Mouse (Mus musculus) layer of hippocampus, adult 2 months (tissue): ENCODE results near the gene Cts6. TPM values are rescaled to one million over a fixed set of nuclear protein-coding genes. Genes with fewer than 3 reads are reported as not detected.
"Not testable (repeated sequence)": the region's sequence is repeated elsewhere in the genome, so short reads cannot be mapped to it uniquely, and the experiment has no call there.

ENCODE experiments used
- DNase-seq, 2 experiments: peaks; one replicate each; pipeline ENCODE4 v3.0.0; 2022; ENCODE audit warnings: low spot score in 2 of 2
- H3K27ac ChIP-seq: fragments of 200-600 bp; 2 replicates; pipeline ENCODE4 v1.8.1; 2022
- H3K4me3 ChIP-seq: fragments of 200-600 bp; 2 replicates; pipeline ENCODE4 v1.8.1; 2022; ENCODE audit warnings: mild to moderate bottlenecking
- CTCF ChIP-seq: fragments of 200-600 bp; conservative IDR thresholded peaks from 2 replicates; pipeline ENCODE4 v1.8.1; 2022; ENCODE audit warnings: antibody characterized with exemption, mild to moderate bottlenecking, moderate library complexity
- long read RNA-seq, 2 experiments: library from polyadenylated mRNA; stranded (forward); transcript quantifications; one replicate each; pipeline ENCODE4 v2.0.0; 2021; ENCODE audit warnings: borderline mapping rate in 2 of 2
- total RNA-seq, 2 experiments: library from RNA; stranded (reverse); gene quantifications; 2 replicates each; pipeline ENCODE4 v1.2.3; 2021

Cts6 gene
- total RNA-seq: not detected
- long read RNA-seq, experiment 1: 0 reads
- long read RNA-seq, experiment 2: 0 reads

DNA sequence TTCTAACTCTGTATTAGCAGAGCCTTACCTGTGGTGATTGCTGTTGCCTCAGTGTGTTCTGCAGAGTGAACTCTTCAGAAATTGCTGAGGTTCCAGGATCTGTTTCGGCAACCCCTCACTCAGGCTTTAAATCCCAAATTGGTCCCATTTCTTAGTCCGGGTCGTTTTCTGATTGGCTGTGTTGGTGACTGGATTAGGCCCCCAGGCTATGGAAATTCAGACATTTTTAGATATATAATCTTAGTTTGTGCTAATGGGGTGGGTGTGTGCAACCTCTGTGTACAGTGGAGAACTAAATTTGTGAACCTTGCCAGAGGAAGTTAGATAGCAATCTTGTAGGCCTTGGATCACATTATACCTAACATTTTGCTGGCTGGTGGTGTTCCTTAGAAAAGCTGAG, at the start of gene Cts6:
Gene Cts6, minus strand, starts transcription at position 101 of the 400 bp plus-strand sequence.
- no peak within 1 kb of the TSS for H3K27ac ChIP-seq
- DNase-seq: no peak
- TF ChIP-seq CTCF: no peak
- no peak within 1 kb of the TSS for H3K4me3 ChIP-seq

DNA sequence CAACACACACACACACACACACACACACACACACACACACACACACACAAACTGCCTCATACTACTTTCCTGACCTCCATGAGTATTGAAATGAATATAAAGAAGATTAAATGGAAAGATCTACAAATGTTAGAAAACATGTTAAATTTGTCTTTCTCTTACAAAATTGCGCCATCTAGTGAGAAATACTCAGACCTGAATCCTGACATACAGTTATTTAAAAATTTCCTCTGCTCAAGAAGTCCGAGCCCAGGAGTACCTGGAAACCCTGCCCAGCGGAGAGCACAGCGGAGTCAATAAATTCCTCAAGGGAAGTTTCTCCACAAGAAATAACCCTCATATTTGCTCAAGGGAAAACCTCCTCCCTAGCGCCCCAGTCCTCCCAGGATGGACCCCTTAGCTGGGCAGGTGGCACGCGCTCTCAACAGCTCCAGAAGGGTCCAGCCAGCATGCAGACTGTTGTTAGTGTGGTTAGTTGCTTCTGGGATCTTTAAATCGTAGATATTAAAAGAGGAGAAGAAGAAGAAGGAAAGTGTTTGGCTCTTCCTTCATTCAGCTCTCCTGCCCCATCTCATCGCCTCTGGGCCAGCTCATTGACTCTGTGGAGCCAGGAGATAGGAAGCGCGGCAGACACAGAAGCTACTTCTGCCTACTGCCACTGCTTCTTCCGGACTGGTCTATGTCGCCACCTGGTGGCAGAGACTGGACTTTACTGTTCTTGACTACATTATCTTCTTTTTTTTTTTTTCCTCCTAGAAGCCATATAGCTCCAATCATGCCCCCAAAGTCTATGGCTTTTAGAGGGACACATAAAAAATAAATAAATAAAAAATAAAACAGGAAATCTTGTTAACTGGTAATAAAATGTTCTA, 38.1 kb upstream of the Cts6 start:
- peak; percentile 1 to 29 for DNase-seq
- TF ChIP-seq CTCF: peak; percentile 70
- no peak overlapping the region for H3K27ac ChIP-seq
- no peak overlapping the region for H3K4me3 ChIP-seq

DNA sequence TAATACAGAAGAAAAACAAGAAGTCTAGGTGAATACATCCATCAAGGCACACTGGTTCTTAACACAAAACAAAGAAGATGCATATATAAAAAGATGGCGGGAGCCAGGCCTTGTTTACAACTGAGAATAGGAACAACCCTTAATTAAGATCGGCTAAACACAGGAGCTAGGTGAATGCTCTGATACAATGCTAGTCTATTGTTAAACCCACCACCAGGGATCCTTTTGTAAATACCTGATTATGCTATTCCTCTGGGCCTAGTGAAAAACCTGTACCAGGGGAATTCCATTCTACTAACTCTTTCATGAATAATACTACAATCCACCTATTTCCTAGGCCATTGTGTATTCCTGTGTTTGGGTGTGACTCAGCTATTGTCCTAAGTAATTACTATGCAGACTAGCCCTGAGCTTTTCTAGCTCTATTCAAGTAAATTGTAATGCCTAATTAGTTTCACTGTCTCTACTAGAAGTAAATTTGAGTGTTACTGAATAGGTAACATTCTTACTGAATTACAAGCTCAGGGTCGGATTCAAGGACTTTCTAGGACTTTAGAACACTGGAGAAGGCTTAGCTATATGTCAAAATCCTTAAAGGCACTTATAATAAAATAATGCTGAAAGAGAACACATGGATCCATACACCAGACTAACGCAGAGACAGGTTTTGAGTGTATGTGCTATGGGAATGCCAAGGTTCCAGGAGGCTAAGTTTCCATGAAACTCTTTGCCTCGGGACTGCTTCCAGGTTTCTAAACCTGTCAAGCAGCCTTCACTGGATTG, 17.9 kb downstream of the Cts6 start:
- H3K27ac ChIP-seq, H3K4me3 ChIP-seq, DNase-seq: not testable (repeated sequence)

DNA sequence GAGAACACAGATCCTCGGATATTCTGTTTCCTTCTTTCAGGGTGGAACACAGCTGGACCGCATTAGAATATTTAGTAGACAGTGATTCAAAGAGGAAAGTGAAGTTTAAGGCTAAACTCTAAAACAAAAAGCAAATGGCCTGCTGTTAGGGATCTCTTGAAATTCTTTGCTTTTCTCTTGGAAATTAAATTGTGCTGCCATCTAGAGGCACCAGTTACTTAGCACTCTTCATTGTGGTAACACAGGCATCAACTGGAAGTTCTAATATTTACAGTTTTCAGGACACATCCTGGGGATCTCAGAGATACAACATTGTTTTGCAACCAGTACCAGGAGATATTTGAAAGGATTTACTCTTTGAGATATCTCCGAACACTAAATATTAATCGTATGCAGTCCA, 38.6 kb downstream of the Cts6 start:
- Histone ChIP-seq H3K27ac (no peak overlapping the region), H3K4me3 (no peak overlapping the region)
- DNase-seq: no peak
- no peak for TF ChIP-seq CTCF

DNA sequence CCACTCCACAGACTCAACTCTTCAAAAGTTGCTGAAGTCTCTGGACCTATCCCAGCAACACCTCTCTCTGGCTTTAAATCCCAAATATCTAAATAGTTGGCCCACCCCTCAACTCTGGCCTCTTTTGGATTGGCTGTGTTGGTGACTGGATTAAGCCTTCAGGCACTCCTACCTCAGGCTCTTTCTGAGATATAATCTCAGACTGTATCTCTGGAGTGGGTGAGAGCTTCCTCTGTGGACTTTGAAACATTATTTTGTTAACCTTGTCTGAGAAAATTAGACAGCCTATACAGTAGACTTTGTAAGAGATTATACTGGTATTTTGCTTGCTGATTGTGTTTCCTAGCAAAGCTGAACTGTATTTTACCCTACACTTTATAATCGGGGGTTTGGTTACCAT, 39.1 kb downstream of the Cts6 start, which contains the start of gene Ctsr:
Gene Ctsr, minus strand, starts transcription at position 101 of the 400 bp plus-strand sequence.
- DNase-seq: no peak
- Histone ChIP-seq H3K4me3 (no peak within 1 kb of the TSS), H3K27ac (no peak within 1 kb of the TSS)
- no peak for TF ChIP-seq CTCF

Other genes starting within 250 kb of the Cts6 start
- gene Ctsj, start 197.5 kb downstream of the Cts6 start, total RNA-seq: not detected
- not detected for gene Ctsq, start 162.8 kb downstream of the Cts6 start, total RNA-seq
- not detected for gene Ctsr, start 39.2 kb downstream of the Cts6 start, total RNA-seq
- gene Cts8, start 51.9 kb upstream of the Cts6 start, total RNA-seq: not detected
- gene Gm49398, start 85.4 kb upstream of the Cts6 start, total RNA-seq: not detected
- not detected for gene Cts7, start 154.8 kb upstream of the Cts6 start, total RNA-seq